Mouse (Mus musculus): ENCODE results near the gene Uhrf1.
"Not testable (repeated sequence)": the region's sequence is repeated elsewhere in the genome, so short reads cannot be mapped to it uniquely, and the experiment has no call there.

Gene Uhrf1

GRCm38 (mm10) chr17:56303160-56303846 lies at the start of gene Uhrf1:
Gene Uhrf1, plus strand, starts transcription at chr17:56303321.
- in situ Hi-C loops (cut with MboI, MseI) = no loop called here

- in situ Hi-C loops (cut with MboI, MseI) = no loop called here
Observed at GRCm38 (mm10) chr17:56254695-56255094, 48.4 kb upstream of the Uhrf1 start.

GRCm38 (mm10) chr17:56255429-56255828 lies 47.7 kb upstream of the Uhrf1 start:
- in situ Hi-C loops (cut with MboI, MseI) = no loop called here

GRCm38 (mm10) chr17:56255863-56256238 lies 47.3 kb upstream of the Uhrf1 start:
- in situ Hi-C loops (cut with MboI, MseI) = no loop called here

GRCm38 (mm10) chr17:56256239-56256881 lies 46.8 kb upstream of the Uhrf1 start, which contains the start of gene Fem1a:
Gene Fem1a, plus strand, starts transcription at chr17:56256810.
- in situ Hi-C loops (cut with MboI, MseI) = no loop called here

GRCm38 (mm10) chr17:56257181-56257894 lies 45.8 kb upstream of the Uhrf1 start:
- in situ Hi-C loops (cut with MboI, MseI) = no loop called here

- in situ Hi-C loops (cut with MboI, MseI) = not testable (repeated sequence)
Observed at GRCm38 (mm10) chr17:56258269-56258668, 44.9 kb upstream of the Uhrf1 start.

- in situ Hi-C loops (cut with MboI, MseI) = not testable (repeated sequence)
Observed at GRCm38 (mm10) chr17:56258812-56259211, 44.3 kb upstream of the Uhrf1 start.

GRCm38 (mm10) chr17:56259301-56260037 lies 43.7 kb upstream of the Uhrf1 start:
- in situ Hi-C loops (cut with MboI, MseI) = no loop called here

GRCm38 (mm10) chr17:56261166-56261565 lies 42.0 kb upstream of the Uhrf1 start:
- in situ Hi-C loops (cut with MboI, MseI) = no loop called here

GRCm38 (mm10) chr17:56262645-56263094 lies 40.5 kb upstream of the Uhrf1 start:
- in situ Hi-C loops (cut with MboI, MseI) = no loop called here

GRCm38 (mm10) chr17:56264020-56264419 lies 39.1 kb upstream of the Uhrf1 start:
- in situ Hi-C loops (cut with MboI, MseI) = no loop called here

GRCm38 (mm10) chr17:56265011-56265410 lies 38.1 kb upstream of the Uhrf1 start:
- in situ Hi-C loops (cut with MboI, MseI) = no loop called here

- in situ Hi-C loops (cut with MboI, MseI) = no loop called here
Observed at GRCm38 (mm10) chr17:56265869-56266268, 37.3 kb upstream of the Uhrf1 start.

- in situ Hi-C loops (cut with MboI, MseI) = no loop called here
Observed at GRCm38 (mm10) chr17:56266271-56266670, 36.9 kb upstream of the Uhrf1 start.

GRCm38 (mm10) chr17:56269153-56269630 lies 33.9 kb upstream of the Uhrf1 start:
- in situ Hi-C loops (cut with MboI, MseI) = no loop called here

GRCm38 (mm10) chr17:56269741-56270140 lies 33.4 kb upstream of the Uhrf1 start:
- in situ Hi-C loops (cut with MboI, MseI) = no loop called here

- in situ Hi-C loops (cut with MboI, MseI) = no loop called here
Observed at GRCm38 (mm10) chr17:56271609-56272253, 31.4 kb upstream of the Uhrf1 start.

- in situ Hi-C loops (cut with MboI, MseI) = no loop called here
Observed at GRCm38 (mm10) chr17:56272644-56273043, 30.5 kb upstream of the Uhrf1 start.

- in situ Hi-C loops (cut with MboI, MseI) = no loop called here
Observed at GRCm38 (mm10) chr17:56273482-56273881, 29.6 kb upstream of the Uhrf1 start.

- in situ Hi-C loops (cut with MboI, MseI) = no loop called here
Observed at GRCm38 (mm10) chr17:56273986-56274385, 29.1 kb upstream of the Uhrf1 start.

All from regulatory T cell (primary cell).